Comparison of ENCODE assay signal across 14 mouse cellular contexts in genomic region chr14:35541992-35542380, GRCm38 (mm10).
"Had no signal": no experiment of that assay in that cellular context is flagged by ENCODE, and none has a peak within 500 bp of the region (broad histone marks: within the 10 kb centered on the region; RNA-seq: fewer than 3 reads in every experiment).

No protein-coding gene starts in this region.

- H3K9ac ChIP-seq: embryonic facial prominence, embryonic 12.5 days; embryonic facial prominence, embryonic 13.5 days; embryonic facial prominence, embryonic 15.5 days; forebrain, embryonic 12.5 days; forebrain, embryonic 13.5 days; forebrain, embryonic 15.5 days; forebrain, postnatal 0 days had no signal

- H3K27ac ChIP-seq: embryonic facial prominence, embryonic 10.5 days; embryonic facial prominence, embryonic 12.5 days; embryonic facial prominence, embryonic 13.5 days; embryonic facial prominence, embryonic 15.5 days; forebrain, embryonic 10.5 days; forebrain, embryonic 12.5 days; forebrain, embryonic 13.5 days; forebrain, embryonic 15.5 days; gastrocnemius, adult 2 months; heart, adult 2 months had no signal

- H3K27me3 ChIP-seq: embryonic facial prominence, embryonic 12.5 days; embryonic facial prominence, embryonic 13.5 days; embryonic facial prominence, embryonic 15.5 days; forebrain, embryonic 12.5 days; forebrain, embryonic 13.5 days; forebrain, embryonic 15.5 days had no signal

- H3K9me3 ChIP-seq: embryonic facial prominence, embryonic 10.5 days; embryonic facial prominence, embryonic 12.5 days; embryonic facial prominence, embryonic 13.5 days; embryonic facial prominence, embryonic 15.5 days; forebrain, embryonic 10.5 days; forebrain, embryonic 12.5 days; forebrain, embryonic 13.5 days; forebrain, embryonic 15.5 days had no signal

- H3K4me2 ChIP-seq: embryonic facial prominence, embryonic 12.5 days; embryonic facial prominence, embryonic 13.5 days; embryonic facial prominence, embryonic 15.5 days; forebrain, embryonic 12.5 days; forebrain, embryonic 13.5 days; forebrain, embryonic 15.5 days had no signal

- H3K4me3 ChIP-seq: embryonic facial prominence, embryonic 10.5 days; embryonic facial prominence, embryonic 12.5 days; embryonic facial prominence, embryonic 13.5 days; embryonic facial prominence, embryonic 15.5 days; erythroblast, embryonic 14.5 days; forebrain, embryonic 10.5 days; forebrain, embryonic 12.5 days; forebrain, embryonic 13.5 days; forebrain, embryonic 15.5 days; gastrocnemius, adult 2 months; heart, adult 2 months had no signal

- ATAC-seq: forebrain, embryonic 13.5 days; forebrain, embryonic 14.5 days; forebrain, embryonic 15.5 days; forebrain, embryonic 16.5 days; forebrain, postnatal 0 days had no signal

- H3K4me1 ChIP-seq: embryonic facial prominence, embryonic 12.5 days; embryonic facial prominence, embryonic 15.5 days; forebrain, embryonic 13.5 days; forebrain, embryonic 15.5 days had no signal

- H3K36me3 ChIP-seq: embryonic facial prominence, embryonic 10.5 days; embryonic facial prominence, embryonic 12.5 days; embryonic facial prominence, embryonic 13.5 days; embryonic facial prominence, embryonic 15.5 days; forebrain, embryonic 10.5 days; forebrain, embryonic 12.5 days; forebrain, embryonic 15.5 days had no signal
